Mouse (Mus musculus) CH12.LX (cell line): ENCODE measurements around the gene Dolk. TPM values are rescaled to one million over a fixed set of nuclear protein-coding genes. Genes with fewer than 3 reads are reported as not detected.

ENCODE experiments used
- DNase-seq: peaks from one replicate; pipeline ENCODE4 v3.0.0-alpha.2; 2013; ENCODE audit errors: extremely low read depth
- H3K27ac ChIP-seq: 2 replicates; pipeline ENCODE4 v1.5.1; 2012; ENCODE audit warnings: low read depth, mild to moderate bottlenecking, control low read depth, moderate library complexity; ENCODE audit not compliant: insufficient read depth
- H3K27me3 ChIP-seq: replicated peaks from 2 replicates; pipeline ENCODE3; 2012; ENCODE audit warnings: inconsistent platforms
- H3K36me3 ChIP-seq, 2 experiments: replicated peaks in 1 of 2; 2 replicates each; pipeline versions ENCODE3 to v1.6.1; 2012; ENCODE audit warnings: inconsistent platforms in 1 of 2, low read length in 1 of 2, mild to moderate bottlenecking in 1 of 2, mixed read lengths in 1 of 2, moderate library complexity in 1 of 2; ENCODE audit not compliant: control insufficient read depth in 1 of 2, insufficient read depth in 1 of 2
- H3K4me1 ChIP-seq, 2 experiments: 2 replicates each; pipeline ENCODE4 v1.6.1; 2012; ENCODE audit warnings: inconsistent platforms in 1 of 2, moderate library complexity in 1 of 2; ENCODE audit not compliant: insufficient read depth in 2 of 2, control insufficient read depth in 1 of 2
- H3K4me2 ChIP-seq: 2 replicates; pipeline ENCODE4 v1.6.1; 2012; ENCODE audit warnings: low read depth, mild to moderate bottlenecking, control low read depth; ENCODE audit not compliant: poor library complexity, insufficient read depth, severe bottlenecking
- H3K4me3 ChIP-seq, 3 experiments: fragments of 150-350 bp in 1 of 3; sonication (generic) in 1 of 3; replicated peaks in 1 of 3; 2 replicates each; pipeline versions ENCODE3 to v1.5.1; 2011 to 2012; ENCODE audit warnings: low read depth in 2 of 3, low read length in 2 of 3, mild to moderate bottlenecking in 2 of 3, moderate library complexity in 2 of 3, control low read depth in 1 of 3, improper control_type of control experiment in 1 of 3, inconsistent platforms in 1 of 3, mixed read lengths in 1 of 3; ENCODE audit not compliant: poor library complexity in 1 of 3
- H3K79me2 ChIP-seq: replicated peaks from 2 replicates; pipeline ENCODE4 v1.6.1; 2012; ENCODE audit warnings: mild to moderate bottlenecking, moderate library complexity; ENCODE audit not compliant: control insufficient read depth, poor library complexity, insufficient read depth, severe bottlenecking; ENCODE audit errors: extremely low read depth
- H3K9ac ChIP-seq: 2 replicates; pipeline ENCODE4 v1.6.1; 2012; ENCODE audit warnings: low read depth, mild to moderate bottlenecking, control low read depth, moderate library complexity; ENCODE audit not compliant: insufficient read depth
- H3K9me3 ChIP-seq: replicated peaks from 2 replicates; pipeline ENCODE3; 2012; ENCODE audit warnings: low read length, inconsistent platforms, mixed read lengths
- CHD1 ChIP-seq: IDR thresholded peaks from 2 replicates; pipeline ENCODE4 v1.6.1; 2012; ENCODE audit warnings: low read depth, low read length, improper control_type of control experiment, inconsistent platforms
- CTCF ChIP-seq, 2 experiments: IDR thresholded peaks in 1 of 2; conservative IDR thresholded peaks in 1 of 2; 2 replicates each; pipeline ENCODE4 v1.5.1; 2011 to 2012; ENCODE audit warnings: low read depth in 2 of 2, low read length in 2 of 2, improper control_type of control experiment in 1 of 2, inconsistent platforms in 1 of 2, mild to moderate bottlenecking in 1 of 2, moderate library complexity in 1 of 2
- ELF1 ChIP-seq: IDR thresholded peaks from 2 replicates; pipeline ENCODE4 v1.6.1; 2014; ENCODE audit warnings: low read depth, mild to moderate bottlenecking, inconsistent platforms, low read length, improper control_type of control experiment
- EP300 ChIP-seq: IDR thresholded peaks from 2 replicates; pipeline ENCODE4 v1.6.1; 2011; ENCODE audit warnings: low read length, improper control_type of control experiment
- ETS1 ChIP-seq: conservative IDR thresholded peaks from 2 replicates; pipeline ENCODE4 v1.6.1; 2012; ENCODE audit warnings: low read depth, mild to moderate bottlenecking, inconsistent platforms, low read length, improper control_type of control experiment, moderate library complexity
- GABPA ChIP-seq: IDR thresholded peaks from 2 replicates; pipeline ENCODE4 v1.6.1; 2012; ENCODE audit warnings: low read depth, low read length, improper control_type of control experiment, inconsistent platforms; ENCODE audit not compliant: insufficient replicate concordance
- JUN ChIP-seq: IDR thresholded peaks from 2 replicates; pipeline ENCODE4 v1.6.1; 2011; ENCODE audit warnings: low read depth, mild to moderate bottlenecking, low read length, improper control_type of control experiment, moderate library complexity; ENCODE audit not compliant: insufficient read depth
- JUND ChIP-seq: conservative IDR thresholded peaks from 2 replicates; pipeline ENCODE4 v1.6.1; 2011; ENCODE audit warnings: low read depth, low read length, improper control_type of control experiment
- KAT2A ChIP-seq: IDR thresholded peaks from 2 replicates; pipeline ENCODE4 v1.6.1; 2012; ENCODE audit warnings: low read length, improper control_type of control experiment, inconsistent platforms; ENCODE audit not compliant: insufficient replicate concordance
- MXI1 ChIP-seq: IDR thresholded peaks from 2 replicates; pipeline ENCODE4 v1.6.1; 2011; ENCODE audit warnings: mild to moderate bottlenecking, low read depth, low read length, improper control_type of control experiment
- MYC ChIP-seq: IDR thresholded peaks from 2 replicates; pipeline ENCODE4 v1.6.1; 2011; ENCODE audit warnings: low read depth, mild to moderate bottlenecking, improper control_type of control experiment, low read length
- NELFE ChIP-seq: IDR thresholded peaks from 2 replicates; pipeline ENCODE4 v1.6.1; 2011; ENCODE audit warnings: low read depth, low read length, improper control_type of control experiment
- POLR2A ChIP-seq: IDR thresholded peaks from 2 replicates; pipeline ENCODE4 v1.6.1; 2011; ENCODE audit warnings: low read depth, mild to moderate bottlenecking, improper control_type of control experiment, low read length
- SMC3 ChIP-seq: IDR thresholded peaks from 2 replicates; pipeline ENCODE4 v1.6.1; 2011; ENCODE audit warnings: low read depth, low read length, improper control_type of control experiment
- TBP ChIP-seq: conservative IDR thresholded peaks from 2 replicates; pipeline ENCODE4 v1.6.1; 2011; ENCODE audit warnings: low read depth, low read length, improper control_type of control experiment
- UBTF ChIP-seq: IDR thresholded peaks from 2 replicates; pipeline ENCODE4 v1.6.1; 2012; ENCODE audit warnings: low read depth, mild to moderate bottlenecking, inconsistent platforms, low read length, improper control_type of control experiment, moderate library complexity
- USF1 ChIP-seq: IDR thresholded peaks from 2 replicates; pipeline ENCODE4 v1.6.1; 2014; ENCODE audit warnings: low read depth, mild to moderate bottlenecking, inconsistent platforms, low read length, improper control_type of control experiment
- ZC3H11A ChIP-seq: IDR thresholded peaks from 2 replicates; pipeline ENCODE4 v1.6.1; 2012; ENCODE audit warnings: low read depth, mild to moderate bottlenecking, inconsistent platforms, low read length, improper control_type of control experiment
- ZKSCAN1 ChIP-seq: IDR thresholded peaks from 2 replicates; pipeline ENCODE4 v1.6.1; 2012; ENCODE audit warnings: low read depth, inconsistent platforms, low read length, improper control_type of control experiment, borderline replicate concordance
- ZNF384 ChIP-seq: IDR thresholded peaks from 2 replicates; pipeline ENCODE4 v1.6.1; 2012; ENCODE audit warnings: low read depth, low read length, improper control_type of control experiment, inconsistent platforms
- dilution Hi-C: fragments of 300-500 bp; cut with MboI; formaldehyde crosslinking; loops from 2 replicates; pipeline ENCODE4 v1.14.3; 2020; ENCODE audit warnings: low sequenced_read_pairs; ENCODE audit not compliant: extremely low pct_unique_long_range_greater_than_20kb, extremely low pct_ligation_motif_present
- in situ Hi-C: fragments of 300-500 bp; cut with MboI; formaldehyde crosslinking; loops from 3 replicates; pipeline ENCODE4 v1.14.3; 2019; ENCODE audit warnings: low sequenced_read_pairs, low pct_ligation_motif_present, low pct_unique_long_range_greater_than_20kb, mixed read lengths
- polyA plus RNA-seq: library from polyadenylated mRNA; unstranded; fragments of >175 nt; gene quantifications from 2 replicates; pipeline ENCODE4 v1.2.1, GENCODE M21; 2012; ENCODE audit warnings: low read depth; ENCODE audit not compliant: insufficient read length
- total RNA-seq, 2 experiments: library from RNA; depleted of rRNA; stranded (reverse); fragments of 300-350 nt in 1 of 2; fragments of >200 nt in 1 of 2; gene quantifications; 2 replicates each; pipeline ENCODE4 v1.2.3; 2012 to 2014

Dolk gene
- total and polyA plus RNA-seq, 3 experiments, result 11.6 to 17.4 (median 11.8) TPM

DNA sequence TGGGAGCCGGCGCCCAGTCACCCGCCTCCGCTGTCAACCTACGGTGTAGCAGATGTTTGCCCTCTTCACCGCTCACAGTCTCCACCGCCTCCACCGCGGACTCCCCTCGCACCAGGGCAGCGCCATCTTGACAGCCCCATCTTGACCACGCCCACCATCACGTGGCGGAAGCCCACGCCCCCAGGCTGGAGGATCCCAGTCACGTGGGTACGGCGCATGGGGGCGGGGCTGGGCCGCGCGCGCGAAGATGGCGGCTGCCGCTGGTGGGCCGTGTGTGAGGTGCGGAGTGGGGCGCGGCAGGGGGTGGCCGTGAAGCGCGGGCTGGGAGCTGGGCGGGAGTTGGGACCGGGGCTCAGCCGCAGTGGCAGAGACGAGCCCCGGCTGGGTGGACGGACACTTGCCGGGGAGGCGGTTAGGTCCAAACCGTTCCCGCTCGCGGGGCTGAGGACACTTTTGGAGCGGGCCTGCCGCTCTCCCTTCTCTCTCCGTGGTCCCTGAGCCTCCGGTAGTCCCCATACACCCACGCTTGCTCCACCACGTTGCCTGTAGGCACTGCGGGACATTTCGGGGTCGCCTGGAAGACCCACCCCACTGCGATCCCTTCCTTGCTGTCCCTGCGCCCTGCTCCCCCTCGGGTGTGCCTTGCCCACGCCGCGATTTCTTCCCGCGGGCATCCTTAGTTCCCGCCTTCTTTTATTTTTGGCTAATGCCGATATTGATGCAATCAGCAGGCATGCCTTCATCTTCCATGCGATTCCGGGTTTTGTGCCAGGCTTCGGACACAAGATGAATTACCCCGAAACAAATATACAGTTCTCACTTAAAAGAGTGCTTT is at the start of gene Dolk, which contains the start of gene Nup188 (continued):
- TF ChIP-seq NELFE, result peak; percentile 92

DNA sequence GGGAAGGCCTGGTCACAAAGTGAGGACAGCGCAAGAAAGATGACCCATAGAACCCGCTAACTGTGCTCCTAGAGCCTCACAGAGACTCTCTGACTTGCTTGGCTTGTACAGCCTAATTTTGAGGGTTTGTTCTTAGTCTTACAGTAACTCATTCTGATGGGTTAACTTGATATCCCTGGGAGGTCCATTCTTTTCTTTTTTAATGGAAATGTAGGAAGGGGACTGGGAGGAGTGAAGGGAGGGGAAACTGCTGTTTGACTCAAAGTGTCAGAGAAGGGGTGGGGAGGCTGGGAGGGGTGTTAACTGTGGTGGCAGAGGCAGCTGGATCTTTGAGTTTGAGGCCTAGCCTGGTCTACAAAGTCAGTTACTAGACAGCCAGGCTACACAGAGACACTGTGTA is 49.2 kb upstream of the Dolk start:
- Histone ChIP-seq H3K4me1 (no peaks in the 10 kb centered on the region), H3K27me3 (no peaks in the 10 kb centered on the region), H3K4me2 (no peak overlapping the region)
- no peak for TF ChIP-seq JUND
- no peak for TF ChIP-seq ETS1
- TF ChIP-seq, all 38 proteins: peak for 0
- no peak overlapping the region for H3K27ac ChIP-seq
- no peak overlapping the region for H3K4me3 ChIP-seq
- no peaks in the 10 kb centered on the region for H3K9me3 ChIP-seq
- H3K79me2 ChIP-seq, result no peaks in the 10 kb centered on the region
- DNase-seq, result no peak
- dilution Hi-C loops, result no loop called here
- in situ Hi-C loops, result no loop called here
- no peak overlapping the region for H3K9ac ChIP-seq
- peaks cover 76 to 97% of the 10 kb centered on the region in 2 experiments for H3K36me3 ChIP-seq

DNA sequence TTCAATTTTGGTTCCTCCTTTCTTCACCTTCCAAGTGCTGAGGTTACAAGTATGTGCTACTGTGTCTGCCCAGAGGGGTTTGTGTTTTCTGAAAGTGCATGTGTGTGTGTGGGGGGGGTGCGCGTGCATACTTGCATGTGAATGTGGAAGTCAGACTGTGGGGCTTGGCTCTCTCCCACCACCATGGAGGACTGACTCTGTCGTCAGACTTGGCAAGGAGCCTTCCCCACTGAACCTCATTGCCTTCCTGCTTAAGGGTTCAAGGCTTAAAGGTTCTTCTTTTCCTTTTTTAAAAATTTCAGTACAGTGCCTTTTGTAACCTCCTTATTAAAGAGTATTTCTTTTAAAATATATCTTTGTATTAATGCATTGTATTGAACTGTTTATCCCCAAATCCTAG is 42.7 kb upstream of the Dolk start:
- no peak overlapping the region for H3K9ac ChIP-seq
- no peak overlapping the region for H3K4me3 ChIP-seq
- in situ Hi-C loops, result no loop called here
- H3K4me2 ChIP-seq, result no peak overlapping the region
- H3K4me1 ChIP-seq, result no peaks in the 10 kb centered on the region
- H3K36me3 ChIP-seq, result peaks cover 69 to 97% of the 10 kb centered on the region in 2 experiments
- no peaks in the 10 kb centered on the region for H3K9me3 ChIP-seq
- dilution Hi-C loops, result no loop called here
- H3K27ac ChIP-seq, result no peak overlapping the region
- H3K27me3 ChIP-seq, result no peaks in the 10 kb centered on the region
- TF ChIP-seq KAT2A (no peak), MXI1 (no peak), TBP (no peak), GABPA (no peak), ZKSCAN1 (no peak), CHD1 (no peak), USF1 (no peak), POLR2A (no peak), ZC3H11A (no peak), ZNF384 (no peak), JUN (no peak), UBTF (no peak), CTCF (conservative IDR thresholded peaks at IDR 0.05 in 1 of 2, IDR thresholded peaks at IDR 0.05 in 1 of 2; ENCODE audit: low read depth in 2 of 2, low read length in 2 of 2) (no peak), EP300 (no peak), MYC (no peak), SMC3 (no peak), ELF1 (no peak)
- no peak for DNase-seq
- no peaks in the 10 kb centered on the region for H3K79me2 ChIP-seq
